Mouse (Mus musculus): ENCODE results near the gene Rnd1.

DNA sequence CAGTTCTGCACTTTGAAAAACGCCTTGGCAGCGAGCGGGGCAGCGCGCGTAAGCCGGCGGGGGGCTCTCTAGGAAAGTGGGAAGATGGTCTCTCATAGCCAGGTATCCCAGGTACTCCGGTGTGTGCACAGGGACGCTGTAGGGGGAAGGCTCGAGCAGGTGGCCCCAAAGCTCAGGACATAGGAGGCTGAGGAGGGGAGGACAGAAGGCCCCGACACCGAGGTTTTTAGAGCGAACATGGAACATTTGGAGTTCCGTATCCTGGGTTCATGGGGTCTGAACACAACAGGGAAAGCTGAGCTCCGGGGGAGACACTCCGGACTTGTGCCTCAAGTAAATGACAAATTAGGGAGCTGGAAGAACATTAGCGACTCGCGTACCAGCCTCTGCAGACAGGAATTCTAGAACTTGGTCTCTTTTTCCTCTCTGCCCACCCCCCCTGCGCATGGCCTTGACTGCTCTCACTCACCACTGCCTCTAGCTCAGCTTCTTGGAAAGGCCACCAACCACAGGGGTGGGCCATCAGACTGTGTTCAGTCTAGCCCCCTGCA, 41.9 kb downstream of the Rnd1 start:
- no peak for TF ChIP-seq EP300 (IDR thresholded peaks at IDR 0.05; ENCODE audit: insufficient read depth, low read depth, low read length)
- no peak for TF ChIP-seq CTCF (IDR thresholded peaks at IDR 0.05)

All from heart, adult 2 months (tissue).